Mouse (Mus musculus) ES-E14 (cell line): Measurements from ENCODE around the gene Ptpdc1. TPM values are rescaled to one million over a fixed set of nuclear protein-coding genes. Genes with fewer than 3 reads are reported as not detected.

Source experiments
- DNase-seq: peaks from one replicate; pipeline ENCODE4 v3.0.0-alpha.2; 2013; ENCODE audit warnings: low read depth, low spot score
- H3K27ac ChIP-seq: 2 replicates; pipeline ENCODE4 v1.5.1; 2012; ENCODE audit warnings: low read depth, mild to moderate bottlenecking, low read length, moderate library complexity, mixed read lengths; ENCODE audit not compliant: poor library complexity, insufficient read depth, severe bottlenecking
- H3K36me3 ChIP-seq: 2 replicates; pipeline ENCODE4 v1.6.1; 2012; ENCODE audit warnings: mild to moderate bottlenecking, low read length, moderate library complexity, mixed read lengths; ENCODE audit not compliant: control insufficient read depth, poor library complexity, insufficient read depth, severe bottlenecking
- H3K4me1 ChIP-seq, 2 experiments: fragments of 150-350 bp in 1 of 2; sonication (generic) in 1 of 2; 2 replicates each; pipeline ENCODE4 v1.6.1; 2012; ENCODE audit warnings: low read length in 2 of 2, mild to moderate bottlenecking in 1 of 2, mixed read lengths in 1 of 2; ENCODE audit not compliant: control insufficient read depth in 2 of 2, insufficient read depth in 2 of 2, poor library complexity in 1 of 2
- H3K4me3 ChIP-seq, 2 experiments: fragments of 150-350 bp in 1 of 2; sonication (generic) in 1 of 2; 2 replicates each; pipeline ENCODE4 v1.5.1; 2012; ENCODE audit warnings: low read length in 2 of 2, low read depth in 1 of 2, mild to moderate bottlenecking in 1 of 2, mixed read lengths in 1 of 2; ENCODE audit not compliant: insufficient read depth in 1 of 2, poor library complexity in 1 of 2, severe bottlenecking in 1 of 2
- H3K9ac ChIP-seq: 2 replicates; pipeline ENCODE4 v1.6.1; 2012; ENCODE audit warnings: low read depth, mild to moderate bottlenecking, low read length, mixed read lengths; ENCODE audit not compliant: poor library complexity, insufficient read depth, severe bottlenecking
- H3K9me3 ChIP-seq: fragments of 150-350 bp; sonication (generic); 2 replicates; pipeline ENCODE4 v1.6.1; 2012; ENCODE audit warnings: low read depth, mild to moderate bottlenecking, low read length; ENCODE audit not compliant: control insufficient read depth, insufficient read depth
- CHD2 ChIP-seq: IDR thresholded peaks from 2 replicates; pipeline ENCODE4 v1.6.1; 2014; ENCODE audit warnings: mild to moderate bottlenecking, low read depth, low read length, inconsistent platforms
- HCFC1 ChIP-seq: IDR thresholded peaks from 2 replicates; pipeline ENCODE4 v1.6.1; 2012; ENCODE audit warnings: low read length, inconsistent platforms, borderline replicate concordance; ENCODE audit not compliant: insufficient read depth
- MAFK ChIP-seq: IDR thresholded peaks from 2 replicates; pipeline ENCODE4 v1.6.1; 2014; ENCODE audit warnings: mild to moderate bottlenecking, low read depth, low read length, inconsistent platforms; ENCODE audit not compliant: insufficient read depth
- ZC3H11A ChIP-seq: IDR thresholded peaks from 2 replicates; pipeline ENCODE4 v1.6.1; 2012; ENCODE audit warnings: low read depth, mild to moderate bottlenecking, inconsistent platforms, low read length, borderline replicate concordance
- ZNF384 ChIP-seq: IDR thresholded peaks from 2 replicates; pipeline ENCODE4 v1.6.1; 2012; ENCODE audit warnings: low read depth, low read length, inconsistent platforms
- in situ Hi-C, 2 experiments: fragments of 600-800 bp; cut with MboI; formaldehyde crosslinking; loops; one replicate each; pipeline ENCODE4 v1.15.1; 2025; ENCODE audit warnings: low sequenced_read_pairs in 2 of 2, inconsistent platforms in 1 of 2; ENCODE audit not compliant: unreplicated experiment in 2 of 2
- total RNA-seq: library from RNA; depleted of rRNA; stranded (reverse); fragments of 300-350 nt; gene quantifications from 2 replicates; pipeline ENCODE4 v1.2.3, GENCODE M21; 2012

Ptpdc1 gene
- total RNA-seq, 1 experiment: 5.2 TPM

DNA sequence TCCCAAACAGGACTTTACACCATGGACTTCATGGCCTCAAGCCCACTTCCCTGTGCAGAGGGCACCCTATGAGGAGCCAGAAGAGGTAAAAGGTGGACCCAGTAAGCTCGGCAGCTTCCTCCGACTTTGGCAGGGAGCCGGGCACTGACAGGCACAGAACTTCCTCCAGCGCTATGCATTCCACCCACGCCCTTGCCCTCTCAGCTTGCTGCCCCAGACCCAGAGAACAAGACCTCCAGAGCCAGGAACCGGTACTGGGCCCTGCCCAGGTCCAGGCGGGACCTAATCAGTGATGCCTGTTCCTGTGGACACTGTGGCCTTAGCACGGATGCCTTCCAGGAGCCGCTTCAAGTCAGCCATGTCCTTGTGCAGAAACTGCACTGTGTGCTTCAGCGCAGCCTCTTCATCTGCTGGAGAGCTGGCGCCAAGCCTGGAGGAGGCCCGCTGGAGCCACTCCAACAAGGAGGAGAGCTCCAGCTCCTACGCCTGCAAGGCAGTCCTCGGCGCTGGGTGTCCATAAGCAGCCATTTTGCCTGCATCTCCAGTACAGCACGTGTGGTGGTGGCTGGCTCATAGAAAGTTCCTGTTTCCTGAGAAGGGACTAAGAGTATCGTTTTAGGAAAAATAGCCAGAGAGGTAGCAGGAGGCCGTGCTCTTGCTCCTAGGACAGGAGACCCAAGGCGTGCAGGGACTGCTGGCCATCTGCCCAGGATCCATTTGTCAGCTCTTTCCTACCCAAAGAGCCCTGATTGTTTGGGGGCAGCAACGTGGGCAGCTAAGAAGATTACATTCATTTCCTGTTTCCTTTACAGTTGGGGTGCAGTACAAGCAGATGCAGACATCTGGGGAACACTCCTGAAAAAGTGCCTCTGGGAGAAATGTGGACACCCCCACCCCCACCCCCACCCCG, 73.0 kb downstream of the Ptpdc1 start:
- in situ Hi-C loops: no loop called here
- Histone ChIP-seq H3K9ac (peak overlapping the region; percentile 25), H3K36me3 (no peaks in the 10 kb centered on the region), H3K4me3 (peak overlapping the region; percentile 53 to 55; a peak in 3 of 4 replicates), H3K27ac (no peak overlapping the region), H3K4me1 (peaks cover 0 to 5% of the 10 kb centered on the region in 2 experiments; a peak in 1 of 4 replicates), H3K9me3 (no peaks in the 10 kb centered on the region)
- no peak for TF ChIP-seq ZC3H11A
- no peak for DNase-seq

- H3K36me3 ChIP-seq: no peaks in the 10 kb centered on the region
- no peak overlapping the region for H3K9ac ChIP-seq
- no peak for DNase-seq
- no peak overlapping the region for H3K4me3 ChIP-seq
- in situ Hi-C loops: no loop called here
- TF ChIP-seq MAFK (no peak), ZC3H11A (no peak), CHD2 (no peak), HCFC1 (no peak)
- H3K4me1 ChIP-seq: peaks cover 3% of the 10 kb centered on the region in 2 experiments; a peak in 2 of 4 replicates
- no peak overlapping the region for H3K27ac ChIP-seq
- no peaks in the 10 kb centered on the region for H3K9me3 ChIP-seq
These were observed 77.2 kb downstream of the Ptpdc1 start for GRCm38 (mm10) chr13:48548296-48548695.

DNA sequence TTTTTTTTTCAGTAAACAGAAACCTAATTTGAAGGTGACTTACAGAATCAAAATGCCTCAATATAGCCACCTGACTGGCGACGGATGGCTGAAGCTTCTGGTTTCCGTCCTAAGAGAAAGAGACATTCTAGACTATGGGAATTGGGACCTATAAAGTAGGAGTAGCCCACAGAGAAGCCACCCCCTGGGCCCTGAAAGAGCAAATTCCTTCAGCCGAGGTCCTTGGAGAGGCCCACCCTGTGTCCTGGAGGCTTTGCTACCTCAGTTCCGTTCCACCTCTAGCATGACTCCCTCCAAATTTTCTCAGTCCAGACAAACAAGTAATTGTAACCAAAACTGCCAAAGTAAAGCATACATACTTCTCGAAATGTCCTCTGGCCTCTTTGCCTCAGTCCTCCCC, 77.8 kb downstream of the Ptpdc1 start:
- no peak for DNase-seq
- no peaks in the 10 kb centered on the region for H3K9me3 ChIP-seq
- H3K4me3 ChIP-seq: no peak overlapping the region
- TF ChIP-seq CHD2 (no peak), ZC3H11A (no peak), HCFC1 (no peak), MAFK (no peak), ZNF384 (no peak)
- no peak overlapping the region for H3K9ac ChIP-seq
- H3K4me1 ChIP-seq: peaks cover 3% of the 10 kb centered on the region in 2 experiments; a peak in 2 of 4 replicates
- H3K27ac ChIP-seq: no peak overlapping the region
- H3K36me3 ChIP-seq: no peaks in the 10 kb centered on the region
- in situ Hi-C loops: no loop called here

DNA sequence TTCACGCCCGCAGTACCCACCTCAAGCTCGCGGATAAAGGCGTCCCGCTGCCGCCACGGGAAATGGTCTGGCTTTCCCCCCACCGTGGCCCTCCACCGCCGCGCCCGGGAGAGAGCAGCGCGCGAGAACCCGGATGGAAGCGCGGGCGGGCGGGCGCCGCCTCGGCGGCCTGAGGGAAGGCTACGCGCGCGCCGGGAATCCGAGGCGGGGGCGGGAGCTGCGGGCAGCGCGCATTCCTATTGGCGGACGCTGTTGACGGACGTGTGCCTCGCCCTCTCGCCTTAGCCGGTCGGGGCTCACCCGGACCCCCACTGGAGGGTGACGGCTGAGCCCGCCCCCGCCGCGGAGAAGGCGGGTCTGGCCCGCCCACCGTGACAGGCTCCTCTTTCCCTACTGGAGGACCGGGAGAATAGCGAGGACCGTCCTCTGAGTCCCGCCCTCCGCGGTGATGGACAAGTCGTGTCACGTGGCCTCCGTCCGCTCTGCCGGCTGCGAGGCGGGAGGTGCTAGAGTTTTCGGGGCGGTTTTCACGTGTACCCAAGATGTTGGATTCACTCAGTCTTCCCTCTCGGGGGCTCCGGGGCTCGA, 79.0 kb downstream of the Ptpdc1 start:
- peak; percentile 95 for DNase-seq
- Histone ChIP-seq H3K27ac (peak overlapping the region; percentile 99), H3K4me1 (peaks cover 0 to 3% of the 10 kb centered on the region in 2 experiments; a peak in 1 of 4 replicates), H3K36me3 (no peaks in the 10 kb centered on the region), H3K4me3 (peak overlapping the region; percentile 93 to 97), H3K9ac (peak overlapping the region; percentile 100), H3K9me3 (no peaks in the 10 kb centered on the region)
- peak; percentile 37; the same call in 1 of the 2 replicates for TF ChIP-seq HCFC1
- no peak for TF ChIP-seq ZNF384
- TF ChIP-seq CHD2: peak; percentile 82
- in situ Hi-C loops: no loop called here
